Mouse (Mus musculus) hindbrain, postnatal 0 days (tissue): ENCODE measurements at regions not wholly inside any gene's neighbourhood (a gene's known extent, or its start where the extent isn't known, plus 50 kb on each side); places are given as distances from the start of the nearest gene placed in this dataset.

Experiments used
- ATAC-seq: fragments of 200-750 bp; cut with Nextera tagmentation; 2 replicates; pipeline ENCODE4 v1.8.0; 2017; ENCODE audit warnings: mild to moderate bottlenecking, moderate TSS enrichment, moderate library complexity
- DNase-seq: peaks from one replicate; pipeline ENCODE4 v3.0.0-alpha.2; 2015; ENCODE audit warnings: low spot score
- H3K27ac ChIP-seq: fragments of 300-500 bp; sonication (generic); 2 replicates; pipeline ENCODE4 v1.5.1; 2014; ENCODE audit warnings: mild to moderate bottlenecking
- H3K27me3 ChIP-seq: fragments of 300-500 bp; sonication (generic); 2 replicates; pipeline ENCODE4 v1.6.1; 2014; ENCODE audit warnings: low read length, mixed read lengths; ENCODE audit not compliant: insufficient read depth
- H3K36me3 ChIP-seq: fragments of 300-500 bp; sonication (generic); 2 replicates; pipeline ENCODE4 v1.6.1; 2014; ENCODE audit warnings: low read length, mixed read lengths; ENCODE audit not compliant: insufficient read depth
- H3K4me1 ChIP-seq: fragments of 300-500 bp; sonication (generic); 2 replicates; pipeline ENCODE4 v1.6.1; 2014; ENCODE audit warnings: antibody characterized with exemption, low read length, mixed read lengths; ENCODE audit not compliant: insufficient read depth
- H3K4me2 ChIP-seq: fragments of 300-500 bp; sonication (generic); 2 replicates; pipeline ENCODE4 v1.6.1; 2014; ENCODE audit warnings: low read depth, mild to moderate bottlenecking, low read length, moderate library complexity, mixed read lengths
- H3K4me3 ChIP-seq: fragments of 300-500 bp; sonication (generic); 2 replicates; pipeline ENCODE4 v1.5.1; 2014; ENCODE audit warnings: low read length
- H3K9ac ChIP-seq: fragments of 300-500 bp; sonication (generic); replicated peaks from 2 replicates; pipeline ENCODE4 v1.6.1; 2014; ENCODE audit warnings: mild to moderate bottlenecking, low read length, moderate library complexity, mixed read lengths
- H3K9me3 ChIP-seq: fragments of 300-500 bp; sonication (generic); 2 replicates; pipeline ENCODE4 v1.6.1; 2016; ENCODE audit warnings: low read length, mixed read lengths
- CTCF ChIP-seq: IDR thresholded peaks from 2 replicates; pipeline ENCODE4 v1.5.1; 2016; ENCODE audit warnings: antibody characterized with exemption, control low read depth, low read depth
- WGBS: fragments of 180-500 bp; shearing (Covaris S2); extraction: QIAGEN DNeasy Blood & Tissue Kit; methylation state at CpG from one replicate; pipeline ENCODE4 v1.1.7; 2014; 5-methylcytosine and 5-hydroxymethylcytosine counted together

GRCm38 (mm10) chr8:25447900-25448299, 623.7 kb upstream of the Adam5 start:
- no peak for TF ChIP-seq CTCF
- WGBS: 83% methylated on average over 4 of the region's 4 CpGs
- Histone ChIP-seq H3K27ac (no peak overlapping the region), H3K4me2 (no peak overlapping the region), H3K9me3 (no peaks in the 10 kb centered on the region), H3K9ac (no peak overlapping the region), H3K4me1 (no peaks in the 10 kb centered on the region), H3K4me3 (no peak overlapping the region), H3K27me3 (no peaks in the 10 kb centered on the region), H3K36me3 (no peaks in the 10 kb centered on the region)
- no peak for ATAC-seq
- DNase-seq: no peak

GRCm38 (mm10) chr8:25445968-25446367, 621.8 kb upstream of the Adam5 start:
- no peak for TF ChIP-seq CTCF
- Histone ChIP-seq H3K27ac (no peak overlapping the region), H3K27me3 (no peaks in the 10 kb centered on the region), H3K4me1 (peaks cover 6% of the 10 kb centered on the region), H3K36me3 (no peaks in the 10 kb centered on the region), H3K4me2 (no peak overlapping the region), H3K4me3 (no peak overlapping the region), H3K9me3 (no peaks in the 10 kb centered on the region), H3K9ac (no peak overlapping the region)
- DNase-seq (no peak), ATAC-seq (no peak)
- 88% methylated on average over 1 of the region's 1 CpGs for WGBS

GRCm38 (mm10) chr8:25445054-25445453, 620.9 kb upstream of the Adam5 start:
- no peak for TF ChIP-seq CTCF

GRCm38 (mm10) chr8:25443552-25443951, 619.4 kb upstream of the Adam5 start:
- Histone ChIP-seq H3K9me3 (no peaks in the 10 kb centered on the region), H3K27ac (no peak overlapping the region), H3K36me3 (no peaks in the 10 kb centered on the region), H3K27me3 (no peaks in the 10 kb centered on the region), H3K4me1 (peaks cover 6% of the 10 kb centered on the region), H3K4me2 (no peak overlapping the region), H3K9ac (no peak overlapping the region), H3K4me3 (no peak overlapping the region)
- 48% methylated on average over 5 of the region's 5 CpGs for WGBS
- ATAC-seq: no peak
- DNase-seq: no peak
- TF ChIP-seq CTCF: no peak

More at GRCm38 (mm10) chr8:25445054-25445453, 620.9 kb upstream of the Adam5 start:
- 87% methylated on average over 5 of the region's 5 CpGs for WGBS
- DNase-seq: no peak
- H3K9ac ChIP-seq: no peak overlapping the region
- no peaks in the 10 kb centered on the region for H3K36me3 ChIP-seq
- peaks cover 6% of the 10 kb centered on the region for H3K4me1 ChIP-seq
- H3K9me3 ChIP-seq: no peaks in the 10 kb centered on the region
- H3K27me3 ChIP-seq: no peaks in the 10 kb centered on the region
- H3K27ac ChIP-seq: no peak overlapping the region
- no peak for ATAC-seq
- no peak overlapping the region for H3K4me3 ChIP-seq
- H3K4me2 ChIP-seq: no peak overlapping the region

GRCm38 (mm10) chr8:25441057-25441441, 616.9 kb upstream of the Adam5 start:
- no peaks in the 10 kb centered on the region for H3K36me3 ChIP-seq
- no peaks in the 10 kb centered on the region for H3K9me3 ChIP-seq
- H3K27me3 ChIP-seq: no peaks in the 10 kb centered on the region
- peak overlapping the region; percentile 31 for H3K4me2 ChIP-seq
- DNase-seq (no peak), ATAC-seq (no peak)
- H3K9ac ChIP-seq: peak overlapping the region; percentile 30; the same call in 1 of the 2 replicates
- H3K4me3 ChIP-seq: no peak overlapping the region
- no peak overlapping the region for H3K27ac ChIP-seq
- no peak for TF ChIP-seq CTCF
- H3K4me1 ChIP-seq: peaks cover 6% of the 10 kb centered on the region
- 48% methylated on average over 6 of the region's 6 CpGs for WGBS

- DNase-seq (peak; percentile 35), ATAC-seq (peak; percentile 68)
These were observed 616.4 kb upstream of the Adam5 start for GRCm38 (mm10) chr8:25440391-25441056.

GRCm38 (mm10) chr8:25439971-25440370, 615.8 kb upstream of the Adam5 start:
- Histone ChIP-seq H3K36me3 (no peaks in the 10 kb centered on the region), H3K4me1 (peaks cover 6% of the 10 kb centered on the region), H3K4me3 (no peak overlapping the region), H3K4me2 (no peak overlapping the region), H3K9ac (no peak overlapping the region), H3K27me3 (no peaks in the 10 kb centered on the region), H3K9me3 (no peaks in the 10 kb centered on the region), H3K27ac (peak overlapping the region; percentile 6; the same call in 1 of the 2 replicates)
- ATAC-seq: no peak
- 65% methylated on average over 12 of the region's 12 CpGs for WGBS
- TF ChIP-seq CTCF: no peak
- DNase-seq: no peak

More at GRCm38 (mm10) chr8:25440391-25441056, 616.4 kb upstream of the Adam5 start:
- Histone ChIP-seq H3K27me3 (no peaks in the 10 kb centered on the region), H3K4me1 (peaks cover 6% of the 10 kb centered on the region), H3K9me3 (no peaks in the 10 kb centered on the region), H3K4me3 (no peak overlapping the region), H3K4me2 (peak overlapping the region; percentile 31), H3K27ac (peak overlapping the region; percentile 6; the same call in 1 of the 2 replicates), H3K9ac (peak overlapping the region; percentile 30; the same call in 1 of the 2 replicates), H3K36me3 (no peaks in the 10 kb centered on the region)
- WGBS: 23% methylated on average over 13 of the region's 13 CpGs
- no peak for TF ChIP-seq CTCF
